Mouse (Mus musculus): ENCODE measurements around the gene Gm3238.
"Not testable (repeated sequence)": the region's sequence is repeated elsewhere in the genome, so short reads cannot be mapped to it uniquely, and the experiment has no call there.

The Gm3238 gene

GRCm38 (mm10) chr10:77771225-77771624 is at the start of gene Gm3238:
Gene Gm3238 (minus strand): TSS chr10:77771325.
- DNase-seq (ENCODE audit: low spot score) = not testable (repeated sequence)

- no peak for DNase-seq (ENCODE audit: low spot score)
Measured at GRCm38 (mm10) chr10:77819203-77819602, 48.1 kb upstream of the Gm3238 start.

- no peak for DNase-seq (ENCODE audit: low spot score)
Measured at GRCm38 (mm10) chr10:77818523-77818922, 47.4 kb upstream of the Gm3238 start.

GRCm38 (mm10) chr10:77815514-77815913 is 44.4 kb upstream of the Gm3238 start:
- DNase-seq (ENCODE audit: low spot score) = no peak

GRCm38 (mm10) chr10:77814382-77814781 is 43.3 kb upstream of the Gm3238 start, which contains the start of gene Gm2696:
Gene Gm2696 (plus strand): TSS chr10:77814682.
- DNase-seq (ENCODE audit: low spot score) = no peak

DNA sequence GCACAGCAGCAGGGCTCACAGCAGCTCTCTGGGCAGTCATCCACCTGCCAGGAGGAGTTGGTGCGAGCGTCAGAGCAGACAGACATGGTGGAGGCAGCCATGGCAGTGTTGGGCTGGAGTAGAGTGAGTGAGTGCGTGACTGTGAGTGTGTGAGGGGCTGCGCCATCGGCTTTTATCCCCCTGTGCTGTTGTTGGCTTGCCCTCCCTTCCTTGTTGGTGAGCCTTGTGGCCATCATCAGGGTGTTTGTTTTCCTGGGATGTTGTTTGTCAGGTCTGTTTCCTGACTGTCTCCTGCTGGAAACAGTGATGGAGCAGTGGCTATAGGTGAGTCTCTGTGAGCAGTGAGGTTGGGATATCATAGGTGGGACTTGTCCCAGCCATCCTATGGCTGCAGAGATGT is 40.6 kb upstream of the Gm3238 start, which contains the start of gene Gm9507:
Gm9507 (minus strand) TSS at position 101 of the 400 bp plus-strand sequence.
- no peak for DNase-seq (ENCODE audit: low spot score)

- DNase-seq (ENCODE audit: low spot score) = no peak
Measured at GRCm38 (mm10) chr10:77804095-77804494, 33.0 kb upstream of the Gm3238 start.

GRCm38 (mm10) chr10:77798921-77799508 is 27.9 kb upstream of the Gm3238 start, which contains the start of gene Gm19668:
Gene Gm19668 (minus strand): TSS chr10:77799133.
- DNase-seq (ENCODE audit: low spot score) = no peak

DNA sequence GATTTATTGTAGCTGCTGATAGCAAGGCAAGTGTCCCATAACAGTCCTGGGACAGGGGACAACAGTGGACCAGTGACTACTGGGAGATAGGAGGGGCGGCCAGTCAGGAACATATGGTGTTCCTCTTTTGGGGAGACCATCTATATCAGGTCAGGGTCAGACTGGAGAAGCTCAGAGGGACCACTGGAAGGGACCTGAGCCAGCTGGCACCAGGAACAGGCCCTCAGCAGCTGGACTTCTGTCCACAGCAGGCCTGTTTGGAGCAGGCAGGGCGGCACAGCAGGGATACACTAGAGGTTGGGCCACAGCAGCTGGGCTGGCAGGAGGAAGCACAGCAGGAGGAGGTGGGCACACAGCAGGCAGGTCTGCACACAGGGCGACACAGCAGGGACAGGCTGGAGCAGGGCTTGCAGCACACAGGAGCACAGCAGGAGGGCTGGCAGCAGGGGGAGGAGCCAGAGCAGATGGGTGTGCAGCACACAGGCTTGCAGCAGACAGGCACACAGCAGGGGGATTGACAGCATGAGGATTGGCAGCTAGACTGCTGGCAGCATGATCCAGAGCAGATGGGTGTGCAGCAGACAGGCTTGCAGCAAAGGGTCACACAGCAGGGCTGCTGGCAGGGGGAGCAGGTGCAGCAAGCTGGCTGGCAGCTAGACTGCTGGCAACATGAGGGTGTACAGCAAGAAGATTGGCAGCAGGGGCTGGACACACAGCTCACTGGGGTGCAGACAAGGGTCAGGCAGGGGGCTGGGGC is 27.2 kb upstream of the Gm3238 start:
- not testable (repeated sequence) for DNase-seq (ENCODE audit: low spot score)

GRCm38 (mm10) chr10:77797677-77798076 is 26.6 kb upstream of the Gm3238 start:
- DNase-seq (ENCODE audit: low spot score) = no peak

- no peak for DNase-seq (ENCODE audit: low spot score)
Measured at GRCm38 (mm10) chr10:77794976-77795375, 23.9 kb upstream of the Gm3238 start, which contains the start of gene Gm9639. Gene Gm9639 (minus strand): TSS chr10:77795076.

DNA sequence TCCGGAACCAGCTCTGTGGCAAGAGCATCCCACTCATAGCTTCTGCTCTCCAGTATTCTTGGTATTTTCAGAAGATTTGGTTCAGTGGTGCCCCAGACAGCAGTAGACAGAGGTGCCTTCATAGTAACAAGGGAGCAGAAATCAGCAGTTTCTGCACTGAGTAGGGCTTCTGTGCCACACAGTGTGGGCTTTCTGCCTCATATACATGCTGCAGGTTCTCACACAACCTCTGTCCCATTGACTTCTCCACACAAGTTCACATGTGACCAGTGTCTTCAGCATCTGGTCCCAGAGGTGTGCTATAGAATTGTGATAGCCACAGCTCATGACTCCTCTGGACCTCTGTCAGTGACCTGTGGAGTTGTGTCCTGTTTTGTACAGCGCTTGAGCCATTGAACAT is 17.5 kb upstream of the Gm3238 start:
- DNase-seq (ENCODE audit: low spot score) = no peak

- not testable (repeated sequence) for DNase-seq (ENCODE audit: low spot score)
Measured at GRCm38 (mm10) chr10:77787876-77788275, 16.8 kb upstream of the Gm3238 start, which contains the start of gene Gm7137. Gene Gm7137 (minus strand): TSS chr10:77788200.

GRCm38 (mm10) chr10:77783396-77783795 is 12.3 kb upstream of the Gm3238 start:
- not testable (repeated sequence) for DNase-seq (ENCODE audit: low spot score)

- DNase-seq (ENCODE audit: low spot score) = not testable (repeated sequence)
Measured at GRCm38 (mm10) chr10:77782442-77782841, 11.3 kb upstream of the Gm3238 start, which contains the start of gene Gm3250. Gene Gm3250 (minus strand): TSS chr10:77782542.

DNA sequence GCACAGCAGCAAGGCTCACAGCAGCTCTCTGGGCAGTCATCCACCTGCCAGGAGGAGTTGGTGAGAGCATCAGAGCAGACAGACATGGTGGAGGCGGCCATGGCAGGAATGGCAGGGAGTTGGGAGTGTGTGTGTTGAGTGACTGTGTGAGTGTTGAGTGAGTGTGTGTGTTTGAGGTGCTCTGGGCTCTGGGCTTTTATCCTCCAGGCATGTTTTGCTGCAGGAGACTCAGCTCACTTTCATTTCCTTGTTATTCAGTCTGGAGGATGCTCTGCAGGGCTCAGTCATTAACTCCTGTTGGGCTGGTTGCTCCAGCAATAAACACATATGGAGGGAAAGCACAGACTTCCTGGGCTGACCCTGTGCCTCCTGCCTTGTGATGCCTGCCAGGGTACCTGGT is 5.7 kb upstream of the Gm3238 start, which contains the start of gene Gm7138:
Gm7138 (minus strand) TSS at position 101 of the 400 bp plus-strand sequence.
- DNase-seq (ENCODE audit: low spot score) = not testable (repeated sequence)

- DNase-seq (ENCODE audit: low spot score) = not testable (repeated sequence)
Measured at GRCm38 (mm10) chr10:77772142-77772541, 1.0 kb upstream of the Gm3238 start.

- no peak for DNase-seq (ENCODE audit: low spot score)
Measured at GRCm38 (mm10) chr10:77769727-77770126, 1.4 kb downstream of the Gm3238 start.

GRCm38 (mm10) chr10:77759582-77759981 is 11.5 kb downstream of the Gm3238 start, which contains the start of gene Gm3233:
Gene Gm3233 (minus strand): TSS chr10:77759682.
- not testable (repeated sequence) for DNase-seq (ENCODE audit: low spot score)

DNA sequence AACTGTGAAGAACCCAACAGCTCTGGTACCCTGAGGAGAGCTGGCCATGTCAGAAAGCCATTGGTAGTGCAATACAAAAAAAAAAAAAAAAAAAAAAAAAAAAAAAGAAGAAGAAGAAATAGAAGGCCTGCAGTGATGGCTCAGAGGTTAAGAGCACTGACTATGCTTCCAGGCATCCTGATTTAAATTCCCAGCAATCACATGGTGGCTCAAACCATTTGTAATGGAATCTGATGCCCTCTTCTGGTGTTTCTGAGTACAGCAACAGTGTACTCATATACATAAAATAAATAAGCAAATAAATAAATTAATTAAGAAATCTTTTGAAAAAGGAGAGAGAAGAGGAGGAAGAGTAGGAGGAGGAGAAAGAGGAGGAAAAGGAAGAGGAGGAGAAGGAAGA is 17.7 kb downstream of the Gm3238 start:
- no peak for DNase-seq (ENCODE audit: low spot score)

- not testable (repeated sequence) for DNase-seq (ENCODE audit: low spot score)
Measured at GRCm38 (mm10) chr10:77752312-77752711, 18.8 kb downstream of the Gm3238 start.

DNA sequence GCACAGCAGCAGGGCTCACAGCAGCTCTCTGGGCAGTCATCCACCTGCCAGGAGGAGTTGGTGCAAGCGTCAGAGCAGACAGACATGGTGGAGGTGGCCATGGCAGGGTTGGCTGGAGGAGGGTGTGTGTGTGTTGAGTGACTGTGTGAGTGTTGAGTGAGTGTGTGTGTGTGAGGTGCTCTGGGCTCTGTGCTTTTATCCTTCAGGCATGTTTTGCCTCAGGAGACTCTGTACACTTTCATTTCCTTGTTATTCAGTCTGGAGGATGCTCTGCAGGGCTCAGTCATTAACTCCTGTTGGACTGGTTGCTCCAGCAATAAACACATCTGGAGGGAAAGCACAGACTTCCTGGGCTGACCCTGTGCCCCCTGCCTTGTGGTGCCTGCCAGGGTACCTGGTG is 19.9 kb downstream of the Gm3238 start, which contains the start of gene Gm9736:
Gm9736 (minus strand) TSS at position 101 of the 400 bp plus-strand sequence.
- not testable (repeated sequence) for DNase-seq (ENCODE audit: low spot score)

GRCm38 (mm10) chr10:77750686-77751085 is 20.4 kb downstream of the Gm3238 start:
- not testable (repeated sequence) for DNase-seq (ENCODE audit: low spot score)

Measured in spleen, adult 12 weeks (tissue).